Mouse (Mus musculus) cerebellum, adult 2 months (tissue): ENCODE data around the gene Rap1gds1. TPM values are rescaled to one million over a fixed set of nuclear protein-coding genes. Genes with fewer than 3 reads are reported as not detected.

Source experiments
- DNase-seq, 2 experiments: peaks; one replicate each; pipeline ENCODE4 v3.0.0; 2021
- H3K27ac ChIP-seq: fragments of 200-500 bp; 2 replicates; pipeline ENCODE4 v1.5.1; 2012; ENCODE audit warnings: low read length, control low read depth, inconsistent platforms; ENCODE audit not compliant: insufficient read depth
- H3K27me3 ChIP-seq: fragments of 200-500 bp; 2 replicates; pipeline ENCODE4 v1.6.1; 2012; ENCODE audit warnings: inconsistent platforms, mild to moderate bottlenecking, low read length, moderate library complexity; ENCODE audit not compliant: control insufficient read depth, insufficient read depth
- H3K4me1 ChIP-seq: fragments of 200-500 bp; 2 replicates; pipeline ENCODE4 v1.6.1; 2011; ENCODE audit warnings: low read length; ENCODE audit not compliant: control insufficient read depth, insufficient read depth
- H3K4me3 ChIP-seq: fragments of 200-500 bp; replicated peaks from 2 replicates; pipeline ENCODE3; 2011; ENCODE audit warnings: mild to moderate bottlenecking, low read depth, low read length, control low read depth; ENCODE audit not compliant: insufficient read depth
- CTCF ChIP-seq: fragments of 200-500 bp; IDR thresholded peaks from 2 replicates; pipeline ENCODE4 v1.5.1; 2011; ENCODE audit warnings: low read depth, mild to moderate bottlenecking, control low read depth, low read length, moderate library complexity, borderline replicate concordance; ENCODE audit not compliant: insufficient read depth
- POLR2A ChIP-seq: fragments of 200-500 bp; IDR thresholded peaks from 2 replicates; pipeline ENCODE4 v1.6.1; 2011; ENCODE audit warnings: low read length, control low read depth, borderline replicate concordance; ENCODE audit not compliant: insufficient read depth
- WGBS: fragments of 180-500 bp; shearing (Covaris S2); methylation state at CpG from one replicate; pipeline ENCODE4 v1.1.7; 2018; 5-methylcytosine and 5-hydroxymethylcytosine counted together
- polyA plus RNA-seq: library from polyadenylated mRNA; depleted of rRNA; stranded (reverse); fragments of >200 nt; gene quantifications from 2 replicates; pipeline ENCODE4 v1.2.3, GENCODE M21; 2012

Gene Rap1gds1
- polyA plus RNA-seq, 1 experiment, result 206 TPM

- WGBS, result 81% methylated on average over 2 of the region's 2 CpGs
- Histone ChIP-seq H3K27ac (no peak overlapping the region), H3K27me3 (no peaks in the 10 kb centered on the region), H3K4me3 (no peak overlapping the region), H3K4me1 (peaks cover 5% of the 10 kb centered on the region; the same call in 1 of the 2 replicates)
- TF ChIP-seq POLR2A, result no peak
- TF ChIP-seq CTCF, result no peak
- no peak for DNase-seq
These were observed 165.7 kb downstream of the Rap1gds1 start for GRCm38 (mm10) chr3:138909313-138909712.

- 30% methylated on average over 17 of the region's 17 CpGs for WGBS
- peaks cover 5% of the 10 kb centered on the region; the same call in 1 of the 2 replicates for H3K4me1 ChIP-seq
- no peaks in the 10 kb centered on the region for H3K27me3 ChIP-seq
- H3K27ac ChIP-seq, result no peak overlapping the region
- DNase-seq, result peak; percentile 76 to 78
- TF ChIP-seq CTCF (peak; percentile 95), POLR2A (no peak)
- H3K4me3 ChIP-seq, result no peak overlapping the region
These were observed 168.7 kb downstream of the Rap1gds1 start for GRCm38 (mm10) chr3:138906112-138906880.

- peaks cover 5% of the 10 kb centered on the region; the same call in 1 of the 2 replicates for H3K4me1 ChIP-seq
- H3K4me3 ChIP-seq, result no peak overlapping the region
- 25% methylated on average over 7 of the region's 7 CpGs for WGBS
- no peak for TF ChIP-seq CTCF
- no peak for TF ChIP-seq POLR2A
- no peaks in the 10 kb centered on the region for H3K27me3 ChIP-seq
- peak in 1 of 2 experiments; percentile 42 for DNase-seq
- H3K27ac ChIP-seq, result peak overlapping the region; percentile 5; the same call in 1 of the 2 replicates
These were observed 169.3 kb downstream of the Rap1gds1 start for GRCm38 (mm10) chr3:138905678-138906077.

- WGBS, result 69% methylated on average over 9 of the region's 9 CpGs
- Histone ChIP-seq H3K27me3 (no peaks in the 10 kb centered on the region), H3K4me3 (no peak overlapping the region), H3K4me1 (peaks cover 3% of the 10 kb centered on the region; the same call in 1 of the 2 replicates), H3K27ac (no peak overlapping the region)
- TF ChIP-seq CTCF (no peak), POLR2A (no peak)
- no peak for DNase-seq
These were observed 174.3 kb downstream of the Rap1gds1 start for GRCm38 (mm10) chr3:138900571-138901141.

GRCm38 (mm10) chr3:138898055-138898454 lies 176.9 kb downstream of the Rap1gds1 start:
- no peak for TF ChIP-seq POLR2A
- no peak for TF ChIP-seq CTCF
- 99% methylated on average over 8 of the region's 8 CpGs for WGBS
- DNase-seq, result no peak
- Histone ChIP-seq H3K4me3 (no peak overlapping the region), H3K27ac (no peak overlapping the region), H3K27me3 (no peaks in the 10 kb centered on the region), H3K4me1 (peaks cover 7% of the 10 kb centered on the region; the same call in 1 of the 2 replicates)

GRCm38 (mm10) chr3:138897500-138897899 lies 177.5 kb downstream of the Rap1gds1 start:
- TF ChIP-seq CTCF (no peak), POLR2A (no peak)
- no peak overlapping the region for H3K4me3 ChIP-seq
- DNase-seq, result no peak
- no peaks in the 10 kb centered on the region for H3K27me3 ChIP-seq
- H3K27ac ChIP-seq, result no peak overlapping the region
- 86% methylated on average over 11 of the region's 11 CpGs for WGBS
- peaks cover 7% of the 10 kb centered on the region; the same call in 1 of the 2 replicates for H3K4me1 ChIP-seq

GRCm38 (mm10) chr3:138893520-138893919 lies 181.5 kb downstream of the Rap1gds1 start:
- no peak for DNase-seq
- no peak overlapping the region for H3K27ac ChIP-seq
- no peak overlapping the region for H3K4me3 ChIP-seq
- 73% methylated on average over 5 of the region's 5 CpGs for WGBS
- peaks cover 20% of the 10 kb centered on the region for H3K4me1 ChIP-seq
- H3K27me3 ChIP-seq, result no peaks in the 10 kb centered on the region
- TF ChIP-seq CTCF (no peak), POLR2A (no peak)

- no peak for DNase-seq
These were observed 185.2 kb downstream of the Rap1gds1 start for GRCm38 (mm10) chr3:138889769-138890295.

More at GRCm38 (mm10) chr3:138889769-138890295, 185.2 kb downstream of the Rap1gds1 start:
- no peak overlapping the region for H3K4me3 ChIP-seq
- TF ChIP-seq POLR2A (no peak), CTCF (no peak)
- H3K4me1 ChIP-seq, result peaks cover 22% of the 10 kb centered on the region
- H3K27ac ChIP-seq, result no peak overlapping the region
- 49% methylated on average over 10 of the region's 10 CpGs for WGBS
- H3K27me3 ChIP-seq, result no peaks in the 10 kb centered on the region
